Mouse (Mus musculus) kidney, adult 9 months (tissue): ENCODE data around the gene Xpo6.

Experiments
- DNase-seq: peaks from one replicate; pipeline ENCODE4 v3.0.0; 2022

The Xpo6 gene

DNA sequence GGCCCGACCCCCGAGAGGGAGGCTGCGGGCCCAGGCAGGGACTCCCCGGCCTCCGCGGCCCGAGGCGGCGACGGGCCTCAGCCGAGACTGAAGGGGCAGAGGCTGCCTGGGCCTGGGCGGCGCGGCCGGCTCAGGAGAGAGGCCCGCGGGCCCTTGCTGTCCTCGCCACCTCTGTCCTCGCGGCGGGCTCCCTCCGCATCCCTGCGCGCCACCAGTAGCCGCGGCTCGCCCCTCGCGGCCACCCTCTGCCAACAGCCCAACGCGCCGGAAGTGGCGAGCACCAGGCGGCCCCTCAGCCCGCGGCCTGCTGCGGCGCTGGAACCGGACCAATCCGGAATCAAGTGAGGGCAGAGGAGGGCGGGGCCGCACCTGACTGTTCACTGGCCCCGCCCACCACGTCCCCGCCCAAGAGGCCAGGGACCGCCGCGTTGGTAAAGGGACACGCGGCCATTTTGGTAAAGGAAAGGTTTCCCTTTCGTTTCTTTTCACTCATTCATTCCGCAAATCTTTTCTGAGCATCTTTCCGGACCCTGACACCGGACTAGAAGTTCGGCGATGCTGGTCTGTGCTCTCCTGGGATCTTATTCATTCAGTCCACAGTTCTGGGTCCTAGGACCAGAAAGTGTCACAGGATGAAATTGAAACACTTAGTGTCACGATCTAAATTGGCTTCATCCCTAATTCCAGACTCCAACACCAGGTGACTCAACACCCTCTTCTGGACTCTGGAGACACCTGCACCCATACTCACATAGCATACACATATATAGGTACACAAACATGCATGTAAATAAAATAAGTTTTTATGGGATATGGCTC, at the start of gene Xpo6:
Gene Xpo6 (minus strand): TSS at position 324 of the 819 bp plus-strand sequence.
- DNase-seq = peak; percentile 96

DNA sequence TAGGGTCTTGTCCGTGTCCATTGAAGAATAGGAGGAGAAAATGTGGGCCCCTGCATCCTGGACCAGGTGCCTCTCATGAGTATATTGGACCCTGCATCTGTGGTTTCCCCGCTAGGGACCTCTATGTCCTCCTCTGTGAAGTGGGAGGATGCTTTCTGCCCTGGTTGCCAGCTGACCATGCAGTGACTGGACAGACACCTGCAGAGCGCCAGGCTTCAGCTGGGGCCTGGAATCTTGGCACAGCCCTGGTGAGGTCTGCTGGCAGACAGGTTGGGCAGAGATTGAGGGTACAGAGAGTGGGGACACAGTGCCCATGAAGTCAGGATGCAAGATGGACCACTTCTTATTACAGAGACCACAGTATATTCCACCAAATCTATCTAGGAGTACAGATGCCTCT, 49.7 kb upstream of the Xpo6 start:
- no peak for DNase-seq

DNA sequence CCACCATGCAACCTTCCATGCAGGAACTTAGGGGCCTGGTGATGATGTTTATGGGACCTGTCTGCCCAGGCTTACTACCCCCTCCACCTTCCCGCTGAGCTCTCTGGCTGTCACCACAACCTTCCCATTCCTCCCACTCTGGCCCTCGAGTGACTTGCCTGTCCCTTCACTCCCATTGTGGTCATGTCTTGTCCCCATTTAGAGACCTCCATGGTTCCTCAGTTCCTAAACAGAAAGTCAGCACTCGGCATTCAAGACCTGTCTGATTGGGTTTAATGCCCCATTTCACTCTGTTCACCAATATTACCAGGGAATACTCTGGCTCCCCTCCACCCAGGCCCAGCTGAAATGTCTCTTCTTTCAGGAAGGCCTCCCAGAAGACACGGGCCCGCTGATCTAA, 48.8 kb upstream of the Xpo6 start:
- no peak for DNase-seq

DNA sequence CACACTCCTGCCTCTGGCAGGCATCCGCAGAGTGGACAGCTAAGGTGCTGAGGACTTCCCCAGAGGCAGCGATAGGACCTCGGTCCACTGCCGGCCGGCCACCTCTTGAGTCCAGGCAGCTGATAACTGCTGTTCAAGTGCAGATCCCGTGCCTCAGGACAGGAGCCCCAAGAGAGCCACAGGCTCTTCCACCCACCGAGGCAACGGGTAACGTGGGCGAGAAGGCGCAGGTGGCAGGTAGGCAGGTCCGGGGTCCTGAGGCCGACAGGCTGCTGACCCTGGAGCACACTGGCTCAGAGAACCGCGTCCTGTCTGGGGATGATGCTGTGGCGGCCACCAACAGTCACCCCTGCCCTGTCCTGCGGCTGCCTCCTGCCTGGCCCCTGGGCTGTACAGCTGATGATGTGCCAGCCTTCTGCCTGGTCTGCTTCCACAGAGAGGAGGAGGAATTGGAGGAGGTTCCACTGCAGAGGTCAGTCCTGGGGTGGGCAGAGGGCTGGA, 48.4 kb upstream of the Xpo6 start:
- DNase-seq = no peak

DNA sequence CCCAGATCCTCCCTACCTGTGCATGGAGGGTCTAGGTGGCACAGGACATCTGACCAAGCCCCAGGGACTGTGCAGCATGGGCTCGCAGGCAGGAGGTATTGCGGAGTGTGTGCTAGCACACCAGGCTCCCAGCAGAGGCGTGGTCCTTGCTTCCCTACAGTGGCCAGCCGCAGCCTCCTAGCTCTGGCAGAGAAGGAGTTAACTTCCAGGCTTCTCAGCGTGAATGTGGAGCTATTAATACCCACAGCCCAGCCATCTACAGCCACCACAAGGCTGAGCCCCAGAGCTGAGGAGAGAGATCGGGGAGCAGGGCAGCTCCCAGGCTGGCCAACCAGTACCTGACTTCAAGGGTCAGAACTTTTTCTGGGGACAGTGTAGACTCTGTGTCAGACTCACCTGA, 47.8 kb upstream of the Xpo6 start:
- no peak for DNase-seq

DNA sequence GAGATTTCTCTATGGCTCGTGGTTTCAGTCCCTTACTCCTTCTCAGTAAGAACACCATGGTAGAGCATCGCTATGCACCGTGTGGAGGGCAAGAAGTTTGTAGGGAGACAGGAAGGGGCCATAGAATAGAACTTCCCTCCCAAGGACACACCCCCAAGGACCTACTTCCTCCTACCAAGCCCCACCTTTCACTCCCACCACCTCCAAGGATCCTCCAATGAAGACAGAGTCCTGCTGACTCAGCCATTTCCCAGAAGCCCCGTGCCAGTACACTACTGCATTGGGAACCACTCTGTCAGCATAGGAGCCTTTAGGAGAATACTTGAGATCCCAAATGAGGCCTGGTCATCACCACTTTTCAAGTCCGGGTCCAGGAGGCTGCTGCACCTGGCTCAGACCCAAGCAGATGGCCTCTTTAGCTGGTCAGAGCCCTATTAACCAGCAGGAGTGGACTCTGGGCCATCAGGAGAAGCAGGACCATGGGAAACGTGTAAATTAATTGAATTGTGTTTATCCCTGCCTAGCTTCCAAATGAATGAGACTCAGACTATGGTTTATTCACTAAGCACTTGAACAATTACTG, 44.0 kb upstream of the Xpo6 start:
- DNase-seq = no peak

DNA sequence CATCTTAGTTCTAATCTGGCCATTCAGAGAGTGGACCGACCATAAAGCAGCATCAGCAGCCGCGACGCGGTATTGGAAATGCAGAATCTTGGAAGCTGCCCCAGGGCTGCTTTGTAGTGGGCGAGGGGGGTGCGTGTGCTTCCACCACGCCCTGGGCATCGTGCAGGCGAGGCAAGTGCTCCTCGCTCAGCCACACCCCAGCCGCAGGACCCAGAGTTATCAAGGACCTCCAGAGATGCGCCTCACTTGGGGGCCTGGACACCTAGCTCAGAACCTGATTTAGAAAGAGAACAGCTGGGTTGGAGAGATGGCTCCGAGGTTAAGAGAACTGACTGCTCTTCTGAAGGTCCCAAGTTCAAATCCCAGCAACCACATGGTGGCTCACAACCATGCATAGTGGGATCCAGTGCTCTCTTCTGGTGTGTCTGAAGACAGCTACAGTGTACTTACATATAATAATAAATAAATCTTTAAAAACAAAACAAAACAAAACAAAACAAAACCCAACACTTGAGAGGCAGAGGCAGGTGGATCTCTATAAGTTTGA, 40.6 kb upstream of the Xpo6 start:
- DNase-seq = no peak

DNA sequence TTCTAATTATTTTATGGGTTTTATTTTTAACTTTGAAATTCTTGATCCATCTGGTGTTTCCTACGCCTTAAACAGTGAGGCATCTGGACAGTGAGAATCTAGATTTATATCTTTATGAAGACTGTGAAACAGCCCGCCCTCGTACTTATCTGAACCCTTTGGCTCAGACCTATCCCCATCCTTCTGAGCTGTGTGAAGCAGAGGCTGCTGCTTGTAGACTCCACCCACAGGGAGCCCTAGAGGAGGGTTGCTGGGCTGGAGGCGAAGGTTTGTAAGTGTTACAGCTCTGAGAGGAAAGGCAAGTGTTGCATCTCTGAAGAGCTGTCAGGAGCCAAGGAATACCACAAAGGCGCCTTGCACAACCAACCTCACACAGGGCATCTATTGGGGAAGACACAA, 36.5 kb upstream of the Xpo6 start:
- no peak for DNase-seq

DNA sequence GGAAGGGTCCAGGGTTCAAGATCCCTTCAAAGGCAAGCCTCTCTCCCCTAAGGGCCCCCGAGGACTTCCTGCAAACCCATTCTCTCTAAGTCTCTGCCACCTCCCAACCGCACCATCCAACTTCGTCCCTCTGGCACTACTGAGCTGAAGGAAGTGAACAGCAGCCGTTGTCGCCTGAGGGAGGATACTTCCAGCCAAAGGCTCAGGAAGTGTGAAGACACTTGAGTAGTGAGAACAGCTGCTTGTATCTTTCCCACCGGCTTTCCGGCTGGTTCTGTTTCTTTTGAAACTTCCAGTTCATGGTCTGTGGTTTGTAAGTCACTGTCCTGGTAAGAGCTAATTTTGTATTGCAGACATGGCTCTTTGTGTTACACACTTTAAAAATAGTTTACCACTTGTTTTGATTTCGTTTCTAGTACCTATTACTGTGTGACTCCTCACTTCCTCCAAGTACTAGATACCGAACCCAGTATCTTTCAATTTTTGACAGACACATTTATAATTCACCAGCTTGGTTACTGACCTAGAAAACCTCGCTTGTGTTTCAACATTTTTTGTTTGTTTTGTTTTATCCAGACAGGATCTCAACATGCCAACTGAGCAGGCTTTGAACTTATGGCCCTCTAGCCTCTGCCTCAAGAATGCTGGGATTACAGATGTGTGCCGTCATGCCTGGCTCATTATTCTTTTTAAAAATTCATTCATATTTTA, 35.9 kb upstream of the Xpo6 start:
- DNase-seq = peak; percentile 66

DNA sequence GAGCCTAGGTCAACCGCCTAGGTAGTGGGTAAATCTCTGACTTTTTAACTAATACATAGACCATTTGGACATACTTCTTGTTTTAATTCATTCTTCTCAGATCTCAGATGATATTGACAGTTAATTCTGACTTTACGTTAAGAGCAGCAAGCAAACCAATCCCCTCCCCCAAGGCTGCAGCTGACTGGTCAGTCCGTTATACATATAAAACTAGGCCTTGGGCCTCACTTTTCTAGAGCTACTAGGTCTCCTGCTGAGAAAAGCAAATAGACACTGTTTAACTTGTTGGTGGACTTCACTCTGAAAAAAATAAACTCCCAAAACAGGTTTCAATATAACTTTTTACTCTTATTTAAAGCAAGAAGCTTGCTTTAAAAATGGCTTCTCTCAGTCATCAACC, 34.3 kb upstream of the Xpo6 start:
- peak; percentile 59 for DNase-seq

DNA sequence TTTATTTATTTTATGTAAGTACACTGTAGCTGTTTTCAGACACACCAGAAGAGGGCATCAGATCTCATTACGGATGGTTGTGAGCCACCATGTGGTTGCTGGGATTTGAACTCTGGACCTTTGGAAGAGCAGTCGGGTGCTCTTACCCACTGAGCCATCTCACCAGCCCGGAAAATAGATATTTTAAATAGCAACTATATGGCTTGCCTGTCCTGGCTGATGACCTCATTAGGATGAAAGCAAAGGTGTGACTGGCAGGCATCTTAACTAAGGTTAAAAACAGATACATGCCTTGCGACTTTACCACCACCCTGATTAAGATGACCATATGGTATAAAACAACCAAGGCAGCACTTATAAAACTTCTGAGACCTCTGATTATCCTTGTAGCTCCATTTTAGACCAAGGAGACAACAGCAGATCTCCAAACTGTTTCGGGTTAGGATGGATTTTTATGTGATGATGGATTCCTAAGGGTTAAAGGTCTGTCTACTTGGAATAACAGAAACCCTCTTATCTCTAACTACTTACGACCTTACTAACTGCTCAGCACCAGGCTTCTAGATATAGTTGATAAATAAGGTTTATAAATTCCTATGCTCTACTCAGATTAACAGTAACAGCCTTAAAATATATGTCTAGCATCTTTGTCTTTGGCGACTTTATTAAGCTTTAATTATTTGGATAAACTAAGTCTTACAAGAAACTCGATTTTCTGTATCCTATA, 32.2 kb upstream of the Xpo6 start:
- no peak for DNase-seq

DNA sequence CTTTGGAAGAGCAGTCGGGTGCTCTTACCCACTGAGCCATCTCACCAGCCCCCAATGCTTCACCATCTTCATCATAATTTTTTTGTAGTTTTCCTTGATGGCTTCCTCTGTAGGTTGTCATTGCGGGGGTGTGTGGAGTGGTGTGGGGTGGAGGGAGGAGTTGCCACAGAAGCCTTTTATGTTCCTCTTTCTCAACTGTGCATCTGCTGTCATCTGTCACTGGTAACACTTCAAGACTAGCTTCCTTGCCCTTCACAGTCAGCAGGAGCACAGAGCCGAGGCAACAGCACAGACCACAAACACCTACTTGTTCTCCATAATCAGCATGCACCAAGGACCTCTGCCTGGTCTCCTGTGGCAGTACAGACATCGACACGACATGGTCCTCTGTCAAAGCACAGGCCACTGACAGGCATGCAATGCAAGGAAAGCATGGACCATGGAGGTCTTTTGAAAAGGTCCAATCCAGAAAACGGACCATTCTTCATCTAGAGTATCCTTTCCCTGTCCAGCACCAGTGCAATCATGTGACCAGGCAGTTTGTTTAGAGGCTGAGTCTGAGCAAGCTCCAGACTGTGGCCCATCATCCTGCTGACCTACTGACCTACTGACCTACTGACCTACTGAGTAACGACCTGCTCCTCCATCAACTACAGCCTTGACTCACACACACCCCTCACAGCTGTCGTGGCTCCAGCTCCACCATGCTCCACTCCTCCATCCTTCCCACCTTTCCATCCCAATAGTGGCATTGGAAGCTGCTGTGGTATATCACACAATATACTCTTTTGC, 30.3 kb upstream of the Xpo6 start:
- DNase-seq = peak; percentile 18

DNA sequence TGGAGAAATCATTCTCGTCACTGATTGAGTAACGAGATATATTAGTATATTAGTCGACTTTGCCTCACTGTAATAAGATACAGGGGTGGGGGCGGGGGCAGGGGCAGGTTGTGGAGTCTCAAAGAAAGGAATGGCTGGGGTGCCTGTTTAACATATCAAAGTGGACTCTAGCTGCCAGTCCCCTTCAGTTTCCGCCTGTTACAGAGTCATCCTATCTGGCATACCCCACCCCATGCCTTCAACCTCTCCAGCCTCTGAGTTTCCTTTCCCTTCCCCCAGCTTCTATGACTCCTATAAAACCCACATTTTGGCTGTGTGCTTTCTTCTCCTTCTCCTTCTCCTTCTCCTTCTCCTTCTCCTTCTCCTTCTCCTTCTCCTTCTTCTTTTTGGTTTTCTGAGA, 25.8 kb upstream of the Xpo6 start:
- DNase-seq = no peak

DNA sequence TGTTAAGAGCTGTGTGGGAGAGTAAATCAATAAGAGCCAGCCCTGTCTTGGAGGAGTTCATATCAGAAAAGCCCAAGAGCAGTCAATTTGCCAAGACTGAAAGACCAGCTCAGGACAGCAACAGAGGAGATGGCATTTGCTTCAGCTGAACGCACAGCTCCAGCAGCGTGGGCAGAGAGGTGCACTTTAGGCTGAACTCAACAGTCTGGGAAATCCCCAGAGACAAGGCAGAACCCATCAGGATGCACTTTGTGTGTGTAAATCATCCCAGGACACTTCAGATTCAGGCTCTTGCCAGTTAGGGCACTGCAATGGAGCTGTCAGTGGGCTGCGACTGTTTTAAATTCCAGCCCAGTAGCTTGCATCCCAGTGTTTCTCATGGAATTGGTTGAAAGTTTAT, 22.5 kb upstream of the Xpo6 start:
- no peak for DNase-seq

DNA sequence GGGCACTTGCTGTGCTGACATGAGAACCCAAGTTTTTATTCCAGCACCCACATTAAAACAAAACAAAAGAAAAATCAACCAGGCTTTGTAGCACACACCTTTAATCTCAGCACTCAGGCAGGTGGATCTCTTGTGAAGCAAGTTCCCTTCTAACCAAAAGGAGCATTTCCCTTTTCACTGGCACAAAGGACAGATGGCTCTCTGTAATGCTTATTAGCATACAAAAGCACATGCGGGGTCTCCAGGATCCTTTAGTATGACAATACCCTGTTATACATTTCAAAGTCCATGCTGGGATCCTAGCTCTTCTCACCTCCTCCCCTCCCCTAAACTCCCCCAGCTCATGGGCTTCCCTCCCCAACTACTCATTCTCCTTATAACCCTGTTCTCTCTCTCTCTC, 20.3 kb upstream of the Xpo6 start:
- DNase-seq = no peak

DNA sequence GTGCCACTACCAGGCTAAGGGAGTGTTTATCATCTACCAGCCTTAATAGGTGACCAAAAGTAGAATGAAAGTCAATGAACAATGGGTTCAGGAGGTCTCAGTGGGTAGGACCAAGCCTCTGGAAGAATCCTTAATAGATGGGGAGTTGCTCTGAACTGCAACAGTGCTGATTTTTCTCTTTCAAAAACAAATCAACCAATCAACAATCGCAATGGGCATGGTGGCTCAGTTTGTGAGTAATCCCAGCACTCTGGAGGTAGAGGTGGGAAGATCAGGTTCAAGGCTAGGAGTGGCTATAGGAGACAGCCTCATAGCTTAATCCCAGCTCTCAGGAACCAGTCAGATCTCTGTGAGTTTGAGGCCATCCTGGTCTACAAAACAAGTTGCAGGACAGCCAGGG, 18.0 kb upstream of the Xpo6 start:
- no peak for DNase-seq

DNA sequence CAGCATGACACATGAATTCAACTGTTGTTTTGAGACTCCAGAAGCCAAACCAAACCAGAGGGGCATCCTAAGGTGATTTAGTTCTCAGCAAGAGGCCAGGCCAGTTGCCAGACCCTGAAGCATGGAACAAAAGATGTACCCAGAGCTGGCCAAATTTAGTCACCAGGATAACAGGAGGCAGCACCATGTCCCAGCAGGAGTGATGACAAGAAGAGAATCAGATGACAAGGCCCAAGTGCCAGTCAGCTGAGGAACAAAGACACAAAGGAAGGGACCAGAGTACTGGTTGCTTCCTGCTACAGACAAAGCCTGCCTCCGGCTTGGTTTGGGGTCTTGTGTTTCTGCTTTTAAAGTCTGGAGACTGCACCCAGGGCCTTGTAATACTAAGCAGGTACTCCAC, 16.6 kb upstream of the Xpo6 start:
- DNase-seq = no peak

DNA sequence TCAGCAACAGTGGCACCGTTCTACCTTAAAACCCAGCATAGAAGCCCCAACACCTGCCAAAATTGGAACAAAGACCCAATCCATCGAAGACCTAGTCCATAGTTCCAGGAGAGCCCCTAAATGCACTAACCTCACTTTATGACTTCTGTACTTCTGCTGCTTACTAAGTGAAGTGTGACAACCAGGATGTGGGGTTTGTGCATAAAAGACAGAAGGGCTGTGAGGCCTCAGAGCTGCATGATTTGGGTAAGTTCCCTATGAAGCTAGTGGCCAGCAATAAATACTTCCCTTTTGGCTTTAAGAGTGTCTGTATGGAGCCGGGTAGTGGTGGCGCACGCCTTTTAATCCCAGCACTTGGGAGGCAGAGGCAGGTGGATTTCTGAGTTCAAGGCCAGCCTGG, 10.6 kb upstream of the Xpo6 start:
- DNase-seq = no peak

DNA sequence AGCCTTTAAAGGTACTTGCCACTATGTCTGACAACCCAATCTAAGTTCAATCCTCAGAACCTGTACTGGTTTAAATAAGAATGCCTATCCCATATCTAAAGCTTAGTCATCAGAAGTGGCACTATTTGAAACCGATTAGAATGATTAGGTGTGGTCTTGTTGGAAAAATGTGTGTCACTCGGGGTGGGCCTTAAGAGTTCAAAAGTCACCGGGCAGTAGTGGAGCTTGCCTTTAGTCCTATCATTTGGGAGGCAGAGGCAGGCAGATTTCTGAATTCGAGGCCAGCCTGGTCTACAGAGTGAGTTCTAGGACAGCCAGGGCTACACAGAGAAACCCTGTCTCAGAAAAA, 670 bp upstream of the Xpo6 start:
- DNase-seq = no peak

DNA sequence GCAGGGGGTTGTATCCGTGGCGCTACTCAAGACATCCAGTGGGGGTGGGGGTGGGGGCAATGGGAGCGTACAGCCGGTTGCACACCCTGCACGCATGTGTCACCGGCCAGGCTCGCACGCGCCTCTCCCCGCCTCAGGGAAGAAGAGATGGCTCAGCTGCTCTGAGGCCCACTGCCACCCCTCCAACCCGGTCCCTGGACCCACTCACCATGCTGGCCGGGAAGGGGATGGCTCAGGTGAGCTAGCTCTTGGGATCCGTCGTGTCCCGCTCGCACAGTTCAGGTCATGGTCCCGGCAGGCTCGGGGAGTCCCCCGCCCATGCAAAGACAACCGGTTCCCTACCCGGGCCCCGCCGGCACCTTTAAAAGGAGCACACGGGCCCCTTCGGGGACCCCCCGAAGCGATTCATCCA, 604 bp downstream of the Xpo6 start:
- DNase-seq = no peak

DNA sequence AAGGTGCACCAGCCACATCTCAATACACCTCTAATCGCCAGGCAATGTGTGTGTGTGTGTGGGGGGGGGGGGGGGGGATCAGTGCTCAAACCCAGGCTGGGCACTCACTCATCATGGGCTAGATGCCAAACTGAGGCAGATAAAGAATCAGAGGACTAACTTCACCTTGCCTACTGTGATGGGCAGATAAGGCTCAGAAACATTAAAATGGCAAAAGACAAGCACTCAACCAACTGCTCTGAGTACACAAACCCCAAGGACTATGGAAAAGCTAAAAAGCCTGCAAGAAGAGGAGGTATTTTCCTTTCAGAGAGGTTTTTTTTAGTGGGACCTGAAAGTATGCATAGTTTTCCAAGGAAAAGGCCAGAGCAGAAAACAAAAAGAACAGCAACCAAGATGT, 1.4 kb downstream of the Xpo6 start:
- DNase-seq = no peak

DNA sequence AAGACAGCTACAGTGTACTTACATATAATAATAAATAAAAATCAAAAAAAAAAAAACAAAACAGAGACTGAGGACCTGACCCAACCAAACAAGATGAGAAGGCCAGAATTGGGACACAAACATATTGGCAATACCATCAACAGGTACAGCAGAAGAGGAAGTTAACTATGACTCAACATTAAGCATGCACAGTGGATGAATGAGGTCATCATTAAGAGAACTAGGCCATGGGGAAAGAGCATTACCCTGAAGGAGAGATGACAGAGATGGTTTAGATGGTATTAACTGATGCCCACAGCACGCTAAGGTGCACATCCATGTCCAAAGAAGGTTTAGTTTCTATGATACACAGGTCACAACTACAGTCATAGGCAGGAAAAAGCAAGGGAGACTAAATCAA, 6.1 kb downstream of the Xpo6 start:
- no peak for DNase-seq
